Comparison of ENCODE assay signal across 12 mouse cellular contexts in genomic region chr5:148990891-148991311, GRCm38 (mm10). TPM values are rescaled to one million over a fixed set of nuclear protein-coding genes. Genes with fewer than 3 reads are reported as not detected.
DNase-seq lines count a peak whose midpoint lies in the region; ATAC-seq and TF ChIP-seq lines count a peak whose summit lies in the region.
"Had no signal": no experiment of that assay in that cellular context is flagged by ENCODE, and none has a peak within 500 bp of the region (broad histone marks: within the 10 kb centered on the region; RNA-seq: fewer than 3 reads in every experiment).

No protein-coding gene starts in this region.

- no peak for DNase-seq in embryonic facial prominence, embryonic 10.5 days (ENCODE audit: low spot score)
- peak; percentile 46 for DNase-seq in heart, postnatal 4 days
- peak; percentile 79 to 84 for DNase-seq in kidney, postnatal 36 days
- DNase-seq in cerebellum, postnatal 25 days, result no peak
- DNase-seq in gastrocnemius, adult 18-20 months (ENCODE audit: low spot score), result no peak
- DNase-seq in thymus, adult 18-20 months, result no peak
- DNase-seq: cerebellum, adult 18-20 months had no signal

- H3K4me1 ChIP-seq in embryonic facial prominence, embryonic 13.5 days, result peaks cover 16% of the 10 kb centered on the region
- H3K4me1 ChIP-seq in embryonic facial prominence, embryonic 10.5 days, result peaks cover 27% of the 10 kb centered on the region
- peaks cover 50% of the 10 kb centered on the region for H3K4me1 ChIP-seq in E14TG2a.4 (replicated peaks; ENCODE audit: low read depth, low read length)

- H3K4me3 ChIP-seq in embryonic facial prominence, embryonic 13.5 days, result no peak overlapping the region
- no peak overlapping the region for H3K4me3 ChIP-seq in embryonic facial prominence, embryonic 10.5 days
- H3K4me3 ChIP-seq in E14TG2a.4 (replicated peaks; ENCODE audit: low read length), result 0 out of 2 replicates have a peak overlapping the region, but pooled peaks have one; percentile 5

- H3K9ac ChIP-seq in embryonic facial prominence, embryonic 13.5 days, result no peak overlapping the region

- no peak overlapping the region for H3K4me2 ChIP-seq in embryonic facial prominence, embryonic 13.5 days
- H3K4me2 ChIP-seq: midbrain, embryonic 11.5 days had no signal

- no peak for TF ChIP-seq CTCF in E14TG2a.4 (conservative IDR thresholded peaks at IDR 0.05; ENCODE audit: low read length)

- H3K9me3 ChIP-seq in embryonic facial prominence, embryonic 13.5 days, result peaks cover 5% of the 10 kb centered on the region
- H3K9me3 ChIP-seq in embryonic facial prominence, embryonic 10.5 days, result peaks cover 34% of the 10 kb centered on the region
- peaks cover 4% of the 10 kb centered on the region for H3K9me3 ChIP-seq in E14TG2a.4 (ENCODE audit: low read length)

- 82% methylated on average over 12 of the region's 12 CpGs for WGBS in embryonic facial prominence, embryonic 13.5 days
- 79% methylated on average over 12 of the region's 12 CpGs for WGBS in embryonic facial prominence, embryonic 10.5 days

- H3K27me3 ChIP-seq in embryonic facial prominence, embryonic 13.5 days, result no peaks in the 10 kb centered on the region
- no peaks in the 10 kb centered on the region for H3K27me3 ChIP-seq in embryonic facial prominence, embryonic 10.5 days (replicated peaks; ENCODE audit: low read depth, poor library complexity, severe bottlenecking)
- peaks cover 25% of the 10 kb centered on the region for H3K27me3 ChIP-seq in E14TG2a.4 (ENCODE audit: insufficient read depth, low read length)
- H3K27me3 ChIP-seq: Patski had no signal

- ATAC-seq in embryonic facial prominence, embryonic 13.5 days (ENCODE audit: insufficient number of reproducible peaks, insufficient read depth, low FRiP score, low TSS enrichment, low read depth), result no peak
- ATAC-seq: Patski had no signal

- peaks cover 11% of the 10 kb centered on the region for H3K36me3 ChIP-seq in embryonic facial prominence, embryonic 13.5 days
- H3K36me3 ChIP-seq in embryonic facial prominence, embryonic 10.5 days (replicated peaks), result peaks cover 25% of the 10 kb centered on the region
- H3K36me3 ChIP-seq in E14TG2a.4 (ENCODE audit: insufficient read depth, low read length), result no peaks in the 10 kb centered on the region

- H3K27ac ChIP-seq in embryonic facial prominence, embryonic 13.5 days, result peak overlapping the region; percentile 6; the same call in 1 of the 2 replicates
- H3K27ac ChIP-seq in embryonic facial prominence, embryonic 10.5 days (replicated peaks), result no peak overlapping the region

RNA-seq across cellular contexts. Expression of gene Gm42791, which starts 4.0 kb away (rescaled TPM):
- polyA plus RNA-seq in embryonic facial prominence, embryonic 13.5 days (2015; fragmentation: Nextera tagmentation; extraction: Ambion mirVana), result 1.6 and 2.4 TPM in 2 replicates
- polyA plus RNA-seq in embryonic facial prominence, embryonic 10.5 days (2016; fragmentation: Nextera tagmentation; extraction: Ambion mirVana), result 0.49 and 4.6 TPM in 2 replicates
- total RNA-seq in heart, postnatal 4 days (2021), result 1 to 10 TPM; 2.6 to 2.9 TPM
- total RNA-seq in gastrocnemius, adult 18-20 months (2021), result 1 to 10 TPM; 2.1 to 5.3 TPM
- polyA plus RNA-seq: hindbrain, embryonic 11.5 days; Patski had no signal

Comparison
In these comparisons a context has a peak if more than half of its experiments do, and no peak if none do; other contexts are left out.
1. DNase-seq: peak in heart, postnatal 4 days (single experiment) and kidney, postnatal 36 days (2 of 2); none in embryonic facial prominence, embryonic 10.5 days (single experiment), cerebellum, postnatal 25 days (0 of 2), gastrocnemius, adult 18-20 months (single experiment) and thymus, adult 18-20 months (0 of 2).